Mouse (Mus musculus): ENCODE measurements around the gene Bdh1.

GRCm38 (mm10) chr16:31428335-31428674, 6.2 kb downstream of the Bdh1 start:
- no peak for TF ChIP-seq CTCF (IDR thresholded peaks at IDR 0.05; ENCODE audit: borderline replicate concordance, insufficient read depth, low read depth, low read length)
- no peak for TF ChIP-seq POLR2A (IDR thresholded peaks at IDR 0.05; ENCODE audit: borderline replicate concordance, insufficient read depth, low read length)

Data from cerebellum, adult 2 months (tissue).